Mouse (Mus musculus) lung, postnatal 0 days (tissue): Measurements from ENCODE around the gene Neil3. TPM values are rescaled to one million over a fixed set of nuclear protein-coding genes. Genes with fewer than 3 reads are reported as not detected.
"Not testable (repeated sequence)": the region's sequence is repeated elsewhere in the genome, so short reads cannot be mapped to it uniquely, and the experiment has no call there.

ENCODE experiments used
- ATAC-seq: fragments of 200-750 bp; cut with Nextera tagmentation; 2 replicates; pipeline ENCODE4 v1.8.0; 2017; ENCODE audit warnings: moderate library complexity
- DNase-seq: peaks from one replicate; pipeline ENCODE4 v3.0.0-alpha.2; 2016; ENCODE audit warnings: low spot score
- H3K27ac ChIP-seq: fragments of 300-500 bp; sonication (generic); 2 replicates; pipeline ENCODE4 v1.5.1; 2014; ENCODE audit warnings: antibody characterized with exemption, mild to moderate bottlenecking, low read length, mixed read lengths
- H3K27me3 ChIP-seq: fragments of 300-500 bp; sonication (generic); replicated peaks from 2 replicates; pipeline ENCODE4 v1.6.1; 2014; ENCODE audit warnings: low read length, mixed read lengths; ENCODE audit not compliant: insufficient read depth
- H3K36me3 ChIP-seq: fragments of 300-500 bp; sonication (generic); 2 replicates; pipeline ENCODE4 v1.6.1; 2014; ENCODE audit warnings: low read length, mixed read lengths; ENCODE audit not compliant: insufficient read depth
- H3K4me1 ChIP-seq: fragments of 300-500 bp; sonication (generic); 2 replicates; pipeline ENCODE4 v1.6.1; 2014; ENCODE audit warnings: antibody characterized with exemption, low read depth, low read length, mixed read lengths; ENCODE audit not compliant: insufficient read depth
- H3K4me2 ChIP-seq: fragments of 300-500 bp; sonication (generic); replicated peaks from 2 replicates; pipeline ENCODE4 v1.6.1; 2014; ENCODE audit warnings: low read depth, mild to moderate bottlenecking, low read length, moderate library complexity, mixed read lengths
- H3K4me3 ChIP-seq: fragments of 300-500 bp; sonication (generic); 2 replicates; pipeline ENCODE4 v1.5.1; 2014; ENCODE audit warnings: low read depth, low read length
- H3K9ac ChIP-seq: fragments of 300-500 bp; sonication (generic); replicated peaks from 2 replicates; pipeline ENCODE4 v1.6.1; 2014; ENCODE audit warnings: low read depth, mild to moderate bottlenecking
- H3K9me3 ChIP-seq: fragments of 300-500 bp; sonication (generic); 2 replicates; pipeline ENCODE4 v1.6.1; 2016; ENCODE audit warnings: low read length, mixed read lengths
- CTCF ChIP-seq: IDR thresholded peaks from 2 replicates; pipeline ENCODE4 v1.5.1; 2016; ENCODE audit warnings: antibody characterized with exemption, mild to moderate bottlenecking
- EP300 ChIP-seq: IDR thresholded peaks from 2 replicates; pipeline ENCODE4 v1.6.1; 2016; ENCODE audit warnings: antibody characterized with exemption, mild to moderate bottlenecking, control low read depth
- WGBS: fragments of 180-500 bp; shearing (Covaris S2); extraction: QIAGEN DNeasy Blood & Tissue Kit; methylation state at CpG from one replicate; pipeline ENCODE4 v1.1.7; 2014; 5-methylcytosine and 5-hydroxymethylcytosine counted together
- polyA plus RNA-seq: library from polyadenylated mRNA; unstranded; fragments of >200 nt; fragmentation: Nextera tagmentation; extraction: Ambion mirVana; gene quantifications from 2 replicates; pipeline ENCODE4 v1.2.1, GENCODE M21; 2015

Gene Neil3
- polyA plus RNA-seq, 1 experiment from 2014 or later: 2.5 TPM

GRCm38 (mm10) chr8:53566223-53566622 is 72.6 kb downstream of the Neil3 start:
- Histone ChIP-seq H3K27me3 (no peaks in the 10 kb centered on the region), H3K4me3 (no peak overlapping the region), H3K9me3 (no peaks in the 10 kb centered on the region), H3K27ac (no peak overlapping the region), H3K9ac (no peak overlapping the region), H3K36me3 (no peaks in the 10 kb centered on the region), H3K4me2 (no peak overlapping the region), H3K4me1 (no peaks in the 10 kb centered on the region)
- TF ChIP-seq EP300 (peak; percentile 85), CTCF (no peak)
- DNase-seq (peak; percentile 32), ATAC-seq (peak; percentile 78)
- 48% methylated on average over 6 of the region's 6 CpGs for WGBS

GRCm38 (mm10) chr8:53562441-53563040 is 76.3 kb downstream of the Neil3 start:
- no peaks in the 10 kb centered on the region for H3K27me3 ChIP-seq
- H3K27ac ChIP-seq: no peak overlapping the region
- no peak overlapping the region for H3K9ac ChIP-seq
- TF ChIP-seq EP300 (no peak), CTCF (no peak)
- DNase-seq (no peak), ATAC-seq (no peak)
- no peaks in the 10 kb centered on the region for H3K36me3 ChIP-seq
- H3K4me1 ChIP-seq: no peaks in the 10 kb centered on the region
- no peaks in the 10 kb centered on the region for H3K9me3 ChIP-seq
- no peak overlapping the region for H3K4me2 ChIP-seq
- 63% methylated on average over 10 of the region's 10 CpGs for WGBS
- H3K4me3 ChIP-seq: no peak overlapping the region

- H3K9me3 ChIP-seq: no peaks in the 10 kb centered on the region
- H3K27me3 ChIP-seq: no peaks in the 10 kb centered on the region
- 87% methylated on average over 2 of the region's 2 CpGs for WGBS
- ATAC-seq (no peak), DNase-seq (no peak)
- no peak for TF ChIP-seq EP300
- no peaks in the 10 kb centered on the region for H3K4me1 ChIP-seq
- no peak overlapping the region for H3K4me3 ChIP-seq
- no peak overlapping the region for H3K9ac ChIP-seq
- no peak overlapping the region for H3K27ac ChIP-seq
- H3K36me3 ChIP-seq: no peaks in the 10 kb centered on the region
- no peak overlapping the region for H3K4me2 ChIP-seq
These were observed 99.3 kb downstream of the Neil3 start for GRCm38 (mm10) chr8:53539585-53539984.

GRCm38 (mm10) chr8:53538049-53538448 is 100.8 kb downstream of the Neil3 start:
- H3K4me3 ChIP-seq, H3K9me3 ChIP-seq, ATAC-seq, DNase-seq, H3K27me3 ChIP-seq, H3K27ac ChIP-seq, H3K4me1 ChIP-seq, H3K4me2 ChIP-seq, H3K36me3 ChIP-seq, H3K9ac ChIP-seq: not testable (repeated sequence)
- 78% methylated on average over 3 of the region's 3 CpGs for WGBS

Other genes with a start within 250 kb of the Neil3 start
- 42.3 and 45.0 TPM in 2 replicates for gene Aga, start 127.3 kb downstream of the Neil3 start, polyA plus RNA-seq